Mouse (Mus musculus) c-Kit-negative CD71-positive TER-119-positive erythroid progenitor cells, embryonic 14.5 days (primary cell): ENCODE results near the gene Tyrp1.

Experiments
- DNase-seq: peaks from one replicate; pipeline ENCODE4 v3.0.0-alpha.2; 2013; ENCODE audit warnings: low read depth, low spot score

Gene Tyrp1

DNA sequence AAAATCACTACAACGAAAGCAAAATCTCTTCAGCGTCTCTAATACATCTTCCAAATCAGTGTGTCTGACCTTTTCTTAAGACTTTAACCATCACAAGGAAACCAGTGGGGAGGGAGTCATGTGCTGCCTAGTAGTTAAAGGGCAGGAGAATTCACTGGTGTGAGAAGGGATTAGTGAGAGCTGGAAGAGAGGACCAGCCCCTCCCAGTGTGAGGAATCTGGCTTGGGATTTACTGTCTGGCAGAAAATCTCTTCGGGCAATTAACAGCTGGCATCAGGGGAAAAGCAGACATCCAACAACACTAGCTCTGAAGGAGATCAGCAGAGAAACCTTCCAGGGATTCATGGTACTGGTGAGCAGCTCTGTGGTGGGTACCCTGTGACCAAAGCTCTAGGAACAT is at the start of gene Tyrp1:
Tyrp1 (plus strand) TSS at position 74 of the 400 bp plus-strand sequence.
- no peak for DNase-seq

- no peak for DNase-seq
These were observed 45.6 kb upstream of the Tyrp1 start for GRCm38 (mm10) chr4:80788339-80788738.

GRCm38 (mm10) chr4:80819511-80819910 is 14.4 kb upstream of the Tyrp1 start:
- no peak for DNase-seq

DNA sequence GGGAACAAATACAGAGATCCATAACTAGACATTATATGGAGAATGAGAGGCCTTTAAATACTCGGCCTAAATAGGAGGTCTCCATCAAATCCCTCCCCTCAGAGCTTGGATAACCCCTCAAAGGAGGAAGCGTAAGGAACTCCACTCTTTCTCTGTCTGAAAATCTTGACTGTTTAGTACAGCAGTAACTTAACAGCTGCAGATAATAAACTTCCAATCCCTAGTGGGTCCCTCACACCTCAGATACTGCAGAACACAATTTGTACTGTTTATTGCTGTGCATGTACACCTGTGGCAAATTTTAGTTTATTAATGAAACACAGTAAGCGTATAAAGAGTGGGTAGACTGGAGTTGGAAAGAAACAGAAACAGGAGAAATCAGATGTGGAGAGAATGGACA is 12.0 kb upstream of the Tyrp1 start:
- no peak for DNase-seq

DNA sequence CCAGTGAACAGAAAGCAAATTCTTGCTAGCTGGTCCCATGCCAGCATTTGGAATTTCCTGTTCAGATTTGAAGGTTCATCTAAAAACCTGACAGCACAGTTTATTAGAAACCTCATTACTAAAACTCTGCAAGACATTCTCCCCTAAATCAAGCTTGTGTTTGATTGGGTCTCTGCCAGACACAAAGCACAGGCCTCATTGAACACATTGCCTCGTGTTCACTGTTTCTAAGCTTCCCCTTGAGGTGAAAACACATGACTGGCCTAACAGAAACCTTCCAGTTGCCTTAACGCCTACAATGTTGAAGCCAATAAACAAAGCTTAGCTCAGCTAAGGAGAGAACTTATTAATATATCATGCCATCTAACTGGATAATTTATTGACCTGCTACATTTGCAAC is 5.7 kb upstream of the Tyrp1 start:
- DNase-seq = no peak

DNA sequence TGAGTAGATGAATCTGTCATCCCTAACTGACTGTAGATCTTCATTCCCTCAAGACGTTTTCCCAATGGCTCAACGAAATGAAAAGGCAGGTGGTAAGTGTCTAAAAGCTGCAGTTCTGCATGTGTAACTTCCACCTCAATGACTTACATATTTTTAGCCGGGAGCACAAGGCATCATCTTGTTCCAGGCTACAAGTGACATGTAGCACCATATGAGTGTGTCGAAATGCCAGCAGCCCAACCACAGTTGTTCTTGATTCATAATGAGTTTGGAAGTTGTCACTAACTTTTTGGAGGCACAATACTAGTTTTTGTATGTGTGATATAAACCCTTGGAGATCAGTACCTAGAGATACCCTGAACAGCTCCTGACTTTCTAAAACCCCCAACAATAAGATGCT is 5.4 kb downstream of the Tyrp1 start:
- no peak for DNase-seq

DNA sequence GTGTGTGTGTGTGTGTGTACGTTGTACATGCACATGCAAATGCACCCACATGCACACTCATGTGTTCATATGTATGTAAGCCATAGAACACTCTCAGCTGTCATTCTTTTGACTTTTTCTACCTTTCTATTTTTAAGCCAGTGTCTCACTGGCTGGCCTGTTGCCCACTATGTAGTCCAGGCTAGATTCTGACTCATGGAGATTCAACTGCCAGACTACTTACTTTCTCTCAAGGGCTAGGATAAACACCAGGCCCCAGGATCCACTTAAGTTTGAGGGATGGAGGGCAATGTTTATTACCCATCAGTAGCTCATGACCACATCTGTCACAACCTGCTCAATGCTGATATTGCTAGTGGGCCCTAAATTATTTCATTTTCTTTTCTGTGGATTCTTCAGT is 8.1 kb downstream of the Tyrp1 start:
- DNase-seq = no peak

DNA sequence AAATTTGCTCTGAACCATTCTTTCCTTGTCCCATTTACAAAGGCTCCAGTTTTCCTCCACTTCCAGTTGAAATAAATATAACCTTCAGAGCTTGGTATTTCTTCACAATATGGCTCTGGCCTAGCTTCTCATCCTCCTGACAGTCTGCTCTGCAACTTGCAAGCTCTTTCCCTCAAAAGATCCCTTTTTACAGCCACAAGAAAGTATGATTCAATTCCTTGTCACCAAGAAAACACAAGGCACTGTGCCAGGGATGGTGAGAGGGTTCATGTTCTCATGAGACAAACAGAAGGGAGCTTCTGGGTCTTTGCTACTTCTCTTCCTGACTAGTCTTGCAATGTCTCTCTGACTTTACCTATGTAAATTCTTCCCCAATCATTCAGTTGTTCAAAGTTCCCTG is 9.8 kb downstream of the Tyrp1 start:
- DNase-seq = no peak

- DNase-seq = no peak
These were observed 12.1 kb downstream of the Tyrp1 start for GRCm38 (mm10) chr4:80846052-80846451.

- DNase-seq = no peak
These were observed 18.9 kb downstream of the Tyrp1 start for GRCm38 (mm10) chr4:80852590-80853425.

DNA sequence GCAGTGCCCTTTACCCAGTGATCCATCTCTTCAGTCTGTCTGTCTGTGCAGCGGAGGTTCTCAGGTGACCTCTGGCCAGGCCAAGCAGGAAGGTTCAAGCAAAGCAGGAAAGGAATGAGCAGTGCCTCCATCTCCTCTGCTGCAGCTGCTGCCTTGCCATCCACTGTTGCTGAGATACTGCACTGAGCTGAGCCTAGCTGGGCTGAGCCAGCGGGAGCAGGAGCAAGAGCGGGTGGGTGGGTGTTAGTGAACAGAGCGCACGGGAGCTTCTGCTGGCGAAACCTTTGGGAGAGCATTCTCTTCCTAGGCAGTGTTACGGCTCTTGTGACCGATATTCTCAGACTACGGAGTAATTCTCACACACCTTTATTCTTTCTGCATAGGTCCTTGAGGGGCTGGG is 21.6 kb downstream of the Tyrp1 start:
- DNase-seq = no peak

GRCm38 (mm10) chr4:80862962-80863361 is 29.0 kb downstream of the Tyrp1 start:
- DNase-seq = no peak

DNA sequence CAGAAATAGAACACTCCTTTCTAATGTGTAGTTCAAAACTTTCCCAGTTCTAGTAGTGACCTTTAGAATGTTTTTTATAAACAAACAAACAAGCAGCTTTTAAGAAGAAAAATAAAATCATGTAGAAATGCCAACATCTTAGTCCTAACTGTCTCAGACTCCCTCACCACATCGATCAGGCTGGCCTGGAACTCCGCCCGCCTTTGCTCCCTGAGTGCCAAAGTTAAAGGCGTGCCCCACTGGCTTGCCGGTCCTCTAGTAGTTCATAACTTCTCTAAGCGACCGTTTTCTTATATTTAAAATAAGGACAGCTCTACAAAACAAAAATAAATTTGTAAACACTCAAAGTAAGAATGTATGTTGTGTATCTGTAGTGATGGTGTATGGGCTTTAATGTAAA is 30.0 kb downstream of the Tyrp1 start:
- no peak for DNase-seq

GRCm38 (mm10) chr4:80864511-80864922 is 30.6 kb downstream of the Tyrp1 start:
- DNase-seq = no peak

DNA sequence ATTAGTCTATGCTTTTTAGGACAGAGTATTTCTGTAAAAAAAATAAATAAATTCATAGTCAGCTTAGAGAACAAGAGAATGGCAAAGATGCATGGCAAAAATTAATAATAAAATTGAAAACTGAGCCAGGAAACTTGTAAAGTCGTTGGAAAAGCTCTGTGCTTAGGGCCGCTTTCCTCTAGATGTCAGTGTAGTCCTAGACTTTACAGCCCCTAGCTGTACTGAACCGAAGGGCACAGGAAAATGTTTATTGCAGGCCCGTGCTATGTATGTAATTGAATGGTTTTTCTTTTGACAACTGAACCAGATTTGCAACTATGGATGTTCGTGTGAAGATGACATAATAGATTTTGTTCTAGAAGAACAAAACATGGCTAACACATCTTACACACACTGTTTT is 32.1 kb downstream of the Tyrp1 start:
- no peak for DNase-seq

GRCm38 (mm10) chr4:80869598-80869997 is 35.7 kb downstream of the Tyrp1 start:
- no peak for DNase-seq

DNA sequence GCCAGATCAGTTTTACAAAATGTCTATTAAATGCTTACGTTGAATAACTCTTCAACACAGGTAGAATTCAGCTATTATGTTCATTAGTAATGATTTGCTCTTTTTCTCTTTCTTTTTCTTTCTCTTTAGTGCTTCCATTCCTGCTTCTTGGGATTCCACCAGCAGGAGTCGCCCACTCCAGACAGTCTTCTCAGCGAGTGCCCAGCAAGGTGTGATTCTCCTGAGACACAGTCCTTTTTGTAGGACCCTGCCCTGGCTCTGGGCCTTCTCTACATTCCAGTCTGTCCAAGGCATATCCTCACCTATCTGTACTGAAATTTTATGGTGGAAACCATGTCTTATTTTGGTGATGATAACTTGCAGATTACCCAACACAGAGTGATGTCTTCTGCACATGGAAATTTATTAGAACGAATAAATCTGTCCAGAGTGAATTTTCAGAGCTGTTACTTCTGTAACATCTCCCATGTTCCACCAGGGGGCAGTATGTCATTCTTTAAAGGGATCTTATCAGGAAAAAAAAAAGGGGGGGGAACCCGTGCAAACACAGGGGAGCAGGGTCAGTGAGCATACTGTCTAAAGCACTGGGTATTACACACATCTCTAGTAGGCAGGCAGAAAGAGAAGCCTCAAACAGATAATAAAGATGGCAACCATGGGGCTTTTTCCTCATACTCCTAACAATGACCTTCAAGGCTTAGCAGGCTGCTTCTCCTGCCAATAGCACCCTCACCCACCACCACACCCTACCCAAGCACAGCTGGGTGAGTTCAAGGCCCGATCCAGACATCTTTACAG is 39.1 kb downstream of the Tyrp1 start:
- no peak for DNase-seq

GRCm38 (mm10) chr4:80874121-80874859 is 40.4 kb downstream of the Tyrp1 start:
- no peak for DNase-seq

DNA sequence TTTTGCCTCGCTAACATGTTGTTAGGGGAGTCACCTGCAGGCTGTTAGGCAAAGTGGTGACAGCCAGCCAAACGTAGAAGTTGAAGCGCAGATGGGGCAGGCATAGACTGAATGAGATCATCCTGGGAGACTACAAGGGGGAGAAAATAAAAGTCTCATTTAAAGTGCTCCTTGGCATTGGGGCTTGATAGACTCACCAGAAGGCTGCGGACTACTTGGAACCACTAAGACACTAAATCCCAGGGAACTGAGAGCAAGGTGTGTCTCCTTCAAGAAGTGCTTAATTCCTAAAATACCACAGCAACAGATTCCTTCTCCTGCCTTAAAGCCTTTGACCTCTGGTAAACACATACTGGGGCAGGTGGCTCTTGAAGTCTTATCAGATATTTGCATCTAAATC is 41.1 kb downstream of the Tyrp1 start:
- no peak for DNase-seq

GRCm38 (mm10) chr4:80881996-80882599 is 48.2 kb downstream of the Tyrp1 start:
- DNase-seq = no peak

GRCm38 (mm10) chr4:80886631-80887030 is 52.7 kb downstream of the Tyrp1 start:
- DNase-seq = no peak

GRCm38 (mm10) chr4:80891004-80891403 is 57.1 kb downstream of the Tyrp1 start:
- no peak for DNase-seq
